Mouse (Mus musculus) macrophage (primary cell): Measurements from ENCODE around the gene Ptprn2. TPM values are rescaled to one million over a fixed set of nuclear protein-coding genes. Genes with fewer than 3 reads are reported as not detected.

Source experiments
- H3K27ac ChIP-seq: fragments of 350-480 bp; formaldehyde crosslinking; 2 replicates; pipeline ENCODE4 v1.9.0; 2021
- H3K36me3 ChIP-seq: fragments of 350-480 bp; formaldehyde crosslinking; 2 replicates; pipeline ENCODE4 v1.9.0; 2021; ENCODE audit errors: inconsistent target
- H3K4me3 ChIP-seq: fragments of 350-480 bp; formaldehyde crosslinking; 2 replicates; pipeline ENCODE4 v1.9.0; 2021; ENCODE audit errors: inconsistent target
- H3K79me2 ChIP-seq: fragments of 350-480 bp; formaldehyde crosslinking; 2 replicates; pipeline ENCODE4 v1.9.0; 2021; ENCODE audit errors: inconsistent target
- WGBS: methylation state at CpG from one replicate; pipeline ENCODE4 v1.1.7; 2026; ENCODE audit warnings: inconsistent platforms; ENCODE audit not compliant: missing documents; 5-methylcytosine and 5-hydroxymethylcytosine counted together
- polyA plus RNA-seq: library from polyadenylated mRNA; stranded (reverse); fragments of 250-400 nt; gene quantifications from 3 replicates; pipeline ENCODE4 v1.2.4, GENCODE M21; 2018; ENCODE audit warnings: inconsistent platforms

The Ptprn2 gene
- polyA plus RNA-seq, 1 experiment from 2014 or later, result 0.06 TPM

GRCm38 (mm10) chr12:116778095-116779090, 292.9 kb downstream of the Ptprn2 start:
- no peaks in the 10 kb centered on the region for H3K36me3 ChIP-seq
- H3K4me3 ChIP-seq, result no peak overlapping the region
- no peak overlapping the region for H3K27ac ChIP-seq
- 73% methylated on average over 4 of the region's 4 CpGs for WGBS
- H3K79me2 ChIP-seq, result no peaks in the 10 kb centered on the region

- WGBS, result 78% methylated on average over 1 of the region's 1 CpGs
- no peak overlapping the region for H3K27ac ChIP-seq
- no peaks in the 10 kb centered on the region for H3K36me3 ChIP-seq
- no peaks in the 10 kb centered on the region for H3K79me2 ChIP-seq
- H3K4me3 ChIP-seq, result no peak overlapping the region
Observed at GRCm38 (mm10) chr12:116780419-116780818, 294.9 kb downstream of the Ptprn2 start.

GRCm38 (mm10) chr12:116785731-116786130, 300.2 kb downstream of the Ptprn2 start:
- Histone ChIP-seq H3K4me3 (no peak overlapping the region), H3K79me2 (no peaks in the 10 kb centered on the region), H3K36me3 (no peaks in the 10 kb centered on the region), H3K27ac (no peak overlapping the region)
- WGBS, result 80% methylated on average over 3 of the region's 3 CpGs

GRCm38 (mm10) chr12:116788346-116788745, 302.8 kb downstream of the Ptprn2 start:
- H3K4me3 ChIP-seq, result no peak overlapping the region
- H3K27ac ChIP-seq, result no peak overlapping the region
- 83% methylated on average over 3 of the region's 3 CpGs for WGBS
- H3K36me3 ChIP-seq, result no peaks in the 10 kb centered on the region
- no peaks in the 10 kb centered on the region for H3K79me2 ChIP-seq

- no peak overlapping the region for H3K4me3 ChIP-seq
- H3K79me2 ChIP-seq, result no peaks in the 10 kb centered on the region
- no peak overlapping the region for H3K27ac ChIP-seq
- H3K36me3 ChIP-seq, result no peaks in the 10 kb centered on the region
- 83% methylated on average over 5 of the region's 5 CpGs for WGBS
Observed at GRCm38 (mm10) chr12:116803331-116803730, 317.8 kb downstream of the Ptprn2 start.

GRCm38 (mm10) chr12:116804712-116805111, 319.2 kb downstream of the Ptprn2 start:
- H3K79me2 ChIP-seq, result no peaks in the 10 kb centered on the region
- WGBS, result 61% methylated on average over 2 of the region's 2 CpGs
- H3K4me3 ChIP-seq, result no peak overlapping the region
- no peak overlapping the region for H3K27ac ChIP-seq
- H3K36me3 ChIP-seq, result no peaks in the 10 kb centered on the region

GRCm38 (mm10) chr12:116805129-116805809, 319.7 kb downstream of the Ptprn2 start:
- Histone ChIP-seq H3K79me2 (no peaks in the 10 kb centered on the region), H3K36me3 (no peaks in the 10 kb centered on the region), H3K4me3 (no peak overlapping the region), H3K27ac (no peak overlapping the region)
- 80% methylated on average over 2 of the region's 2 CpGs for WGBS

- Histone ChIP-seq H3K36me3 (no peaks in the 10 kb centered on the region), H3K4me3 (no peak overlapping the region), H3K79me2 (no peaks in the 10 kb centered on the region), H3K27ac (no peak overlapping the region)
- 58% methylated on average over 2 of the region's 2 CpGs for WGBS
Observed at GRCm38 (mm10) chr12:116806089-116806488, 320.6 kb downstream of the Ptprn2 start.

- Histone ChIP-seq H3K27ac (no peak overlapping the region), H3K36me3 (no peaks in the 10 kb centered on the region), H3K79me2 (no peaks in the 10 kb centered on the region), H3K4me3 (no peak overlapping the region)
- WGBS, result 90% methylated on average over 5 of the region's 5 CpGs
Observed at GRCm38 (mm10) chr12:116813012-116813411, 327.5 kb downstream of the Ptprn2 start.

GRCm38 (mm10) chr12:116819836-116820235, 334.3 kb downstream of the Ptprn2 start:
- no peak overlapping the region for H3K4me3 ChIP-seq
- H3K79me2 ChIP-seq, result no peaks in the 10 kb centered on the region
- H3K27ac ChIP-seq, result no peak overlapping the region
- no peaks in the 10 kb centered on the region for H3K36me3 ChIP-seq
- 74% methylated on average over 2 of the region's 2 CpGs for WGBS

GRCm38 (mm10) chr12:116823341-116823740, 337.8 kb downstream of the Ptprn2 start:
- no peak overlapping the region for H3K27ac ChIP-seq
- 92% methylated on average over 3 of the region's 3 CpGs for WGBS
- H3K36me3 ChIP-seq, result no peaks in the 10 kb centered on the region
- H3K4me3 ChIP-seq, result no peak overlapping the region
- no peaks in the 10 kb centered on the region for H3K79me2 ChIP-seq

- Histone ChIP-seq H3K79me2 (no peaks in the 10 kb centered on the region), H3K4me3 (no peak overlapping the region), H3K36me3 (no peaks in the 10 kb centered on the region), H3K27ac (no peak overlapping the region)
- WGBS, result 54% methylated on average over 6 of the region's 7 CpGs
Observed at GRCm38 (mm10) chr12:116827748-116828147, 342.2 kb downstream of the Ptprn2 start.

- Histone ChIP-seq H3K4me3 (no peak overlapping the region), H3K27ac (no peak overlapping the region), H3K36me3 (no peaks in the 10 kb centered on the region), H3K79me2 (no peaks in the 10 kb centered on the region)
- WGBS, result 74% methylated on average over 3 of the region's 3 CpGs
Observed at GRCm38 (mm10) chr12:116838611-116839192, 353.2 kb downstream of the Ptprn2 start.

GRCm38 (mm10) chr12:116842723-116843272, 357.3 kb downstream of the Ptprn2 start:
- H3K4me3 ChIP-seq, result no peak overlapping the region
- no peak overlapping the region for H3K27ac ChIP-seq
- H3K36me3 ChIP-seq, result no peaks in the 10 kb centered on the region
- no peaks in the 10 kb centered on the region for H3K79me2 ChIP-seq
- 80% methylated on average over 8 of the region's 8 CpGs for WGBS
